Mouse (Mus musculus) CD4-positive helper T cell, adult 2 months (primary cell): ENCODE measurements around the gene Snx27.

Experiments used
- DNase-seq: peaks from one replicate; pipeline ENCODE4 v3.0.0-alpha.2; 2012; ENCODE audit warnings: low read depth, missing footprints, low spot score

Snx27 gene

GRCm38 (mm10) chr3:94582456-94582891 is at the start of gene Snx27:
TSS of gene Snx27 (minus strand) at chr3:94582716.
- DNase-seq = peak; percentile 88

- DNase-seq = no peak
Measured at GRCm38 (mm10) chr3:94629876-94630275, 47.4 kb upstream of the Snx27 start.

DNA sequence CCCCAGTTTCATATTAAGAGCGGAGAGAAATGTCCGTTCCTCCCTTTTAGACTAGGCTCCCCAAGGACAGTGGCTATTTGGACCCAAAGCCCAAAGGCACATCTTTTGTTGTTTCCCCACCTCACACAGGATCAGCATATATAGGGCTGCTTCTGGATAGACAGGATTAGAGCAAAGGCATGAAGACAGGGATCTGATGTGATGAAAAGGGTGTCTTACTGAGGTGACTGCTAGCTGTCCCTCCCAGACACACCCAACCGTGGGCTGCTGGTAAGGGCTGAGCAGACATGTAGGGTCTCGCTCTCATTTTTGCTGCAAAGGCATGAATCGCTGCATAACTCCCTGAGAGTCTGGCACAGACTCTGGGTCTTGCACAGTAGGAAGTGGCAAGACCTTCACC is 46.2 kb upstream of the Snx27 start:
- no peak for DNase-seq

DNA sequence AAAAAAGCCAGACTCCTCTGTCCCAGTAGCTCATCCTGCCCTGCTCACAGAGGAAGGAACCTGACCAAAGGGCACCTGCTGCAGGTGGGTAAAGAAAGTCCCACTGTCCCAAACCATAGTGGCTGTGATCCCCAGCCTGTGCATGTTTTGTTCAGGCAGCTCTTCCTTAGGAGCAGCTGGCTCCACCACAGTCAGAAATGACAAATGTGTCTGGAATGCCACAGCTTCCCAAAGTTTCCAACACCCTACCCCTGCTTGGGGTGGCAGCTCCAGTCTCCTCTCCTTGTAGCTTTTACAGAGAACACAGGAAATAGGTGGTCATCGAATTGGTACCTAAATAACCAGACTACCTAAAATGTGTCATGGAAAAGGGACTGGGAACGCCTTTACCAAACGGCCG is 41.8 kb upstream of the Snx27 start:
- DNase-seq = no peak

- DNase-seq = no peak
Measured at GRCm38 (mm10) chr3:94622550-94622949, 40.0 kb upstream of the Snx27 start.

GRCm38 (mm10) chr3:94621740-94622507 is 39.4 kb upstream of the Snx27 start:
- no peak for DNase-seq

GRCm38 (mm10) chr3:94616717-94617116 is 34.2 kb upstream of the Snx27 start:
- DNase-seq = peak; percentile 58

GRCm38 (mm10) chr3:94613258-94613878 is 30.9 kb upstream of the Snx27 start:
- no peak for DNase-seq

DNA sequence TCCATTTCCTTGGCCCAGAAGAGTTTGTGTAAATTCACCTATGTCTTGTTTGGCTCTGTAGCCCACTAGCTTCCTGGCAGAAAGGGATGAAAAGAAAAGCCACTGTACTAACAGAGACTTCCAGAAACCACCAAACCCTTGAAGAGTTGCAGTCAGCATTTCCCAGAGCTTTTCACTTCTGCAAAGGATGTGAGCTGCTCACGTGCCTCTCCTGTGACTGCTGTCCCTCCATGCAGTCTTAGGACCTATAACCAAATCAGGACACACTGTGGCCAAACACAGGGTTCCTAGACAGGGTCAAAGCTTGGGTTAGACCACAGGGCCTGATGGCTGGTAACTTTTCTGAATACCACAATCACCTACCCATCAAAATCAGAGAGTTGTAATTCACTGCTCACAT is 29.8 kb upstream of the Snx27 start:
- DNase-seq = no peak

DNA sequence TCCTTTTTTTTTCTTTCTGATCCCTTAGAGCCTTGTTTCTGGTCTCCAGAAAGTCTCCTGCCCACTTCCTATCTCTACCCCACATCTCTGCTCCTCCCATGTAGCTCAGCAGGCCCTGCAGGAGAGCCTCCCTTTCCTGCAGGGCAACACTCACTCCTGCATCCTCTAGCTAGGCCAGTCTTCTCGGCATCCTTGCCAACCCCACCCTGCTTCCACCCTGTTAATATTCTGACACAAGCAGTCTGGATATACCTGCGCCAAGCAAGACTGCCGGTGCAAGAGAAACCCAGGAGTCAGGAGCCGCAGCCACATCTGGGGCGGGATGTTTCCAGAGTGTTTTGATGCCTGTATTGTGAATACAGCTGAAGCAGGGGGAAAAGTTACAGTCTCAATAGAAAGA is 29.3 kb upstream of the Snx27 start:
- no peak for DNase-seq

DNA sequence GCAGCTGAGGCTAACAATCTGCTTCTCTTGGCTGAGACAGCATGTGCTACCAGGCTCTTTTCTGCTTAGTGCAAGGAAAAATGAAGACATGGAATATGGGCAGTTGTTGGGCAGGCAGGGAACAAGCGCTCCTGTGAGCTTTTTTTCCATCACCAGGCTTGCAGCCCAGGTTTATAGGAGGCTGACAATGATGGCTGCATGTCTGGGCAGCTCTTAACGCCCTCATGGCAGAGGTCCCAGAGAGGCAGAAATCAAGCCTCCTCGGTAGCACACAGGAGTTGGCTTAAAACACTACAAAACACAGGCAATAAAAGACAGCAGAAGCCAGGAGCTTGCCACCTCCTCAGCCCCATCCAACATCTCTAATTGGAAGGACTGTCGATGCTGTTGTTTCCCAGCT is 28.8 kb upstream of the Snx27 start:
- no peak for DNase-seq

- DNase-seq = no peak
Measured at GRCm38 (mm10) chr3:94610581-94610980, 28.1 kb upstream of the Snx27 start.

DNA sequence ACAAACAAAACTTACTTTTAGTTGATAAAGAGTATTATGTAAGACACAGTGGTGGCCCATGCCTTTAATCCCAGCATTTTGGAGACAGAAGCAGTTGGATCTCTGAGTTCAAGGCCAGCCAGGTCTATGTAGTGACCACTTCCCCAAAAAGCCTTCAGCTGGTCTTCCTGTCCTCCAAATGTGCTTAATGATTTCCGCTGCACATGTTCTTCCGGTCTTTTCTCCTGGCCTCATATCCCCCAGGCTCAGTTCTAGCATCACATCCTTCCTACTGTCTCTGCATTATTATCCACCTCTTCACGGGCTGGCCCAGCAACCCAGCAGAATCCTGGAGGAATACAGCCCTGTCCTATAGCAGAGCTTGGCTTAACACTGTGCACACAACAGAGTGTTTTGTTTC is 27.1 kb upstream of the Snx27 start:
- DNase-seq = no peak

DNA sequence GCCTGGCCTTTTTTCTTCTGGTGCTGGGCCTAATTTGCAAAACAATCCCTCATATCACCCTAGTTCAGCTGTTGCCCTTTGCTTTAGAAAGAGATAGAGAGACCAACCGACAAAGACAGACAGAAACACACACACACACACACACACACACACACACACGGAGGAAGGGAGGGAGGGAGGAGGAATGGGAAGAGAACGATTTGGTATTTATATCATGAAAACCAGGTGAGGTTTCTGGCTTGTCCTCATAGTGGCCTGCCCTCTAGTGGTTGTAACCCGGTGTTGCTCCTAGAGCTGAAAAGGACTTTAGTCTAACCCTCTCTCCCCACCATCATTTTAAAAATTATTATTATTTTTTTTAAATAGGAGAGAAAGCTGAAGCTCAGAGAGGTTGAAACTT is 19.4 kb upstream of the Snx27 start:
- peak; percentile 51 for DNase-seq

DNA sequence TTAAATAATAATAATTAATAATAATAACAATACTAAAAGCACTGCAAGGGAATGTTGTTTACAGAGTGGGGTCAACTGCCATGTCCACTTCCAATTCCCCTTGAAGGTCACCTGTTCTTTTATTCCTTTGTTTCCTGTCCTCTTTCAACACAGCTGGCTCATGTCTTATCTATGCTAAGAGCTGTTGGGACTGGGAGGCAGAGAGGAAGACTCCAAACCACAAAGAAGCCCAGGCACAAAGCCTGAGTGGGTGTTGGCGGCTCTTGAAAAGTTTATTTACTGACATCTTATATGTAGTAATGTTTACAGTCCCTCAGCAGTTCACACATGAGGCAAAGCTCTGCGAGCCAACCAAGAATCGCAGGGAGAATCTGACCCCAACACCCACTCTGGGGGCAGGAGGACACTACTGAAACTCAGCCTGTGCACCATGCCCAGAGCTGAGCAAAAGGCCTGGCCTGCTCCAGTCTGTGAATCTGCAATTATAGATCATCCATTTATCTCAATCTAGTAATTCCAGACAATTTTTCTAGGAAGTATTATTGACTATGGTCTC is 14.8 kb upstream of the Snx27 start:
- no peak for DNase-seq

DNA sequence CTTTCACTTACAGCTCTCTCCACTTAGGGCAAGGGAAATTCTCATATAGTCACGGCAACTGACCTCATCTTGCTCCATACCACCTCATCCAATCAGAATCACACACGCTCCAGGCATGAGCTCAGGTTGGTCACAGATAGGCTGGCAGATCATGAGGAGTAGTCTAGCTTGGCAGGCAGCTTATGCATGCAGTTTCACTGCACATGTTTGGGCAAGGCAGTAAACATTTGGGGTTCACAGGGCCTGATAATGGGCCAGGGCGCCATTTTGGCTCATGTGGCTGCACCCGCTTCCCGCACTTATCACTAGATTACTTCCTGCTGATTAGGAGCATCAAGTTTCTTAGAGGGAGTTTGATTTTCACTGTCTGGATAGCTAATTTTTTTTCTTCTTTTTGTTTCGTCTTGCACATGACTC is 13.4 kb upstream of the Snx27 start:
- peak; percentile 15 for DNase-seq

- DNase-seq = peak; percentile 54
Measured at GRCm38 (mm10) chr3:94591066-94591465, 8.6 kb upstream of the Snx27 start.

DNA sequence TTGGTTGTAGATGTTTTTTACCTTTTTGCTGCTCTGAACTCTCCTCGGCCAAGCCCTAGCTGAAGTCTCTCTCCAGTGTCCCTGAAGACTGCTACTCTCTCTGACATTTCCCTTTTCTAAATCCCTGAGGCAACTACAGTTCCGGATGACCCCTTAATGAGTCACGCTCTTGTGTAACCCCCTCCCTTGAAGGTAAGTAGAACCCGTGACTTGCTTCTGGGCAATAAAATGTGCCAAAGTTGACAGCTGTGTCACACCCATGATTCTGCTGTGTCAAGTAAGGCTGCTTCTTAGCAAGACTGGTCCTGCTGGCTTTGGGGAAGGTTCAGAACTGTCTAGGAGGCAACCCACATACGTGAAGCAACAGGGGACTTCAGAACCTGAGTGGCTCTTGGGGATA is 5.4 kb upstream of the Snx27 start:
- DNase-seq = no peak

- no peak for DNase-seq
Measured at GRCm38 (mm10) chr3:94582944-94583343, 428 bp upstream of the Snx27 start.

DNA sequence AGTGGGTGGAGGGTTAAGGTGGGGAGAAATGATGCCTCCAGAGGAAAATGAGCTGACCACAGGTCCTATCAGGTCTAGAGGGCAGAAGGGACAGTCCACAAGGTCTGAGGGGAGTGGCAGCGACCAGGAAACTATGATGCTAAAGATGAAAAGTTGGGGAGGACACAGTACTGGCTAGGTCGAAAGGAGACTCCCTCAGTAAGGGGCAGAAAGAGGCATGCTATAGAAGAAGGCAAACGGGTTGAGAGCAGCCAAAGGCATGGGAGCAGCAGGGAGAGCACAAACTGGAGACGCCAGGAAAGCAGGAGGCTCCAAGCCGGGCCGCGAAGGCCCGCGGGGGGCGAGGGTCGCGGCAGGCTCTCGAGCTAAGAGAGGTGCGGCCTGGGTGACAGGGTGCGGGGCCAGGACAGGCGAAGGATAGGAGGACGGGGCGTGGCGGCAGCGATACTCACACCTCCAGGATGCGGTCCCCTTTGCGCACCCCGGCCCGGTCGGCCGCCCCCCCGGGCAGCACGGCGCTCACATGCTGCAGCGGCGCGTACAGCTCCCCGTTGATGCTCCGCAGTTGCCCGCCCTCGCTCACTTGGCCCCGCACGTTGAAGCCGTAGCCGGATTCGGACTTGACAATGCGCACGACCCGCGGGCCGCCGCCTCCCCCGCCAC is 592 bp downstream of the Snx27 start:
- DNase-seq = peak; percentile 82

DNA sequence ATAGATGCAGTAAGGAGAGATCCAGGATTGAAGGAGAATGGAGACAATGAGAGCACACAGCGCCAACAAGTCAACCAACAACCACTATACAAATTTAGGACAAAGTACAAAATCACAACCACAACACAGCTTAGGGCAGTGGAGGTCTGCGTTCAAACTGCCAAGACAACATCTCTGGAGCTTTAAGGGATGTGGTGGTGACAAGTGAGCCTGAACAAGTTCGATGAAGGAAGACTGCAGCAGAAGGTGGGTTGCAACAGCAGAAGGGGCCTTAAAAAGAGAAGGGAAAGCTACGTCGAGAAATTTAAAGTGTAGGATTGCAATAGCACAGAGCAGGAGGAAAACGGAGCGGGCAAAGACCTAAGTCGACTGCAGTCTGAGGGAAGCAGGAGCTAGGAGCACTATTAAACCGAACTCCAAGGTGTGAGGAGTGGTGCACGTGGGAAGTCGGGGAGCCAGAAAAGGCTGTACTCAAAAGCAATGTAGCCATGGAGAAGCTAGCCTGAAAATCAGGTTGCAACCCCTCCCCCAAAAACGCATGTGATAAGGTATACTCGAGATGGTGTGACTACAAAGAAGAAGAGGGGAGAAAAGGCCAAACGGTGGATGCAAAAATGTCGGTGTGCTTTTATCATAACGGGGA is 1.3 kb downstream of the Snx27 start:
- DNase-seq = peak; percentile 19

GRCm38 (mm10) chr3:94574506-94574905 is 8.0 kb downstream of the Snx27 start:
- no peak for DNase-seq
